Mouse (Mus musculus): ENCODE data around the gene Fam172a.

DNA sequence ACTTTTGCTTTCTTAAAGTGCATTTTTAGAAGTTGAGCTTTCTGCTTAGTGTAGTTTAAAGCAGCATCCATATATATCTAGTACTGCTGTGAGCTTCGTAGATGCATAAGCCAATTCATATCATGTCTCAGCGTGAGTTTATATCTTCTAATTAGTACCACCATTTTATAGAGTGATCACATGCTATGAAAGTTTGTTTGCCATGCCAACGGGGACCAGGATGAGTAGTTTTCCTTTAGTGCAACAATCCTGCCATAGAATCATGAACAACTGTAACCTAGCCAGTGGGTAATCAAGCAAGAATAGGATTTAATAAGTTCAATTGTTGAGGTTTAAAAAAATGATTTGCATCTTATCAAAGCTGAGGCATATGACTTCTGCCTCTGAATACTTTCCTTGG is 398.8 kb downstream of the Fam172a start:
- TF ChIP-seq CTCF (IDR thresholded peaks at IDR 0.05; ENCODE audit: low read depth, low read length): no peak
- no peak for TF ChIP-seq POLR2A (IDR thresholded peaks at IDR 0.05; ENCODE audit: extremely low read depth, insufficient read depth, low read length)

Data from liver, adult 2 months (tissue).